Mouse (Mus musculus): ENCODE measurements around the gene Tmem179.

- no peak for TF ChIP-seq CTCF (IDR thresholded peaks at IDR 0.05; ENCODE audit: low read depth)
- TF ChIP-seq EP300 (optimal IDR thresholded peaks at IDR 0.05), result no peak
Measured at GRCm38 (mm10) chr12:112496136-112496535, 20.4 kb downstream of the Tmem179 start.

Measured in stomach, postnatal 0 days (tissue).